Mouse (Mus musculus) limb, embryonic 11.5 days (tissue): Measurements from ENCODE around the gene Slc12a6. TPM values are rescaled to one million over a fixed set of nuclear protein-coding genes. Genes with fewer than 3 reads are reported as not detected.

ENCODE experiments used
- ATAC-seq: fragments of 200-750 bp; cut with Nextera tagmentation; 2 replicates; pipeline ENCODE4 v1.8.0; 2017; ENCODE audit warnings: low read depth; ENCODE audit not compliant: insufficient number of reproducible peaks, low FRiP score, low TSS enrichment
- DNase-seq: peaks from one replicate; pipeline ENCODE4 v3.0.0-alpha.2; 2015; ENCODE audit warnings: low spot score
- H3K27ac ChIP-seq: fragments of 300-500 bp; sonication (generic); replicated peaks from 2 replicates; pipeline ENCODE4 v1.5.1; 2014; ENCODE audit warnings: low read depth, mild to moderate bottlenecking, low read length
- H3K27me3 ChIP-seq: fragments of 300-500 bp; sonication (generic); 2 replicates; pipeline ENCODE4 v1.6.1; 2014; ENCODE audit warnings: mild to moderate bottlenecking, low read length, mixed read lengths; ENCODE audit not compliant: control insufficient read depth, insufficient read depth
- H3K36me3 ChIP-seq: fragments of 300-500 bp; sonication (generic); 2 replicates; pipeline ENCODE4 v1.6.1; 2014; ENCODE audit warnings: mild to moderate bottlenecking, low read length, moderate library complexity, mixed read lengths; ENCODE audit not compliant: control insufficient read depth, insufficient read depth
- H3K4me1 ChIP-seq: fragments of 300-500 bp; sonication (generic); 2 replicates; pipeline ENCODE4 v1.6.1; 2014; ENCODE audit warnings: low read length, mixed read lengths; ENCODE audit not compliant: control insufficient read depth, insufficient read depth
- H3K4me2 ChIP-seq: fragments of 300-500 bp; sonication (generic); 2 replicates; pipeline ENCODE4 v1.6.1; 2014; ENCODE audit warnings: low read depth, mild to moderate bottlenecking, moderate library complexity; ENCODE audit not compliant: severe bottlenecking
- H3K4me3 ChIP-seq: fragments of 300-500 bp; sonication (generic); 2 replicates; pipeline ENCODE4 v1.5.1; 2014; ENCODE audit warnings: low read depth, low read length
- H3K9ac ChIP-seq: fragments of 300-500 bp; sonication (generic); 2 replicates; pipeline ENCODE4 v1.6.1; 2014; ENCODE audit warnings: mild to moderate bottlenecking, low read length
- H3K9me3 ChIP-seq: fragments of 300-500 bp; sonication (generic); 2 replicates; pipeline ENCODE4 v1.6.1; 2016; ENCODE audit warnings: low read length; ENCODE audit not compliant: control insufficient read depth
- WGBS: fragments of 180-500 bp; shearing (Covaris S2); extraction: QIAGEN DNeasy Blood & Tissue Kit; methylation state at CpG from one replicate; pipeline ENCODE4 v1.1.7; 2014; 5-methylcytosine and 5-hydroxymethylcytosine counted together
- polyA plus RNA-seq: library from polyadenylated mRNA; unstranded; fragments of >200 nt; fragmentation: Nextera tagmentation; extraction: Ambion mirVana; gene quantifications from 2 replicates; pipeline ENCODE4 v1.2.1, GENCODE M21; 2014

The Slc12a6 gene
- polyA plus RNA-seq, 1 experiment from 2014 or later, result 9.7 TPM

- ATAC-seq (no peak), DNase-seq (no peak)
- WGBS, result 78% methylated on average over 1 of the region's 1 CpGs
- no peaks in the 10 kb centered on the region for H3K27me3 ChIP-seq
- no peaks in the 10 kb centered on the region for H3K4me1 ChIP-seq
- H3K27ac ChIP-seq, result no peak overlapping the region
- H3K9me3 ChIP-seq, result no peaks in the 10 kb centered on the region
- H3K9ac ChIP-seq, result no peak overlapping the region
- H3K4me2 ChIP-seq, result no peak overlapping the region
- no peak overlapping the region for H3K4me3 ChIP-seq
- H3K36me3 ChIP-seq, result no peaks in the 10 kb centered on the region
Observed at GRCm38 (mm10) chr2:112396649-112397048, 131.0 kb downstream of the Slc12a6 start.

GRCm38 (mm10) chr2:112407030-112407429 lies 141.4 kb downstream of the Slc12a6 start:
- Histone ChIP-seq H3K4me1 (no peaks in the 10 kb centered on the region), H3K27ac (no peak overlapping the region), H3K4me3 (no peak overlapping the region), H3K36me3 (peaks cover 5% of the 10 kb centered on the region; the same call in 1 of the 2 replicates), H3K4me2 (no peak overlapping the region), H3K9me3 (no peaks in the 10 kb centered on the region), H3K9ac (no peak overlapping the region), H3K27me3 (no peaks in the 10 kb centered on the region)
- WGBS, result 92% methylated on average over 3 of the region's 3 CpGs
- DNase-seq (no peak), ATAC-seq (no peak)

Other genes starting within 250 kb of the Slc12a6 start
- gene Olfr1311, start 241.4 kb upstream of the Slc12a6 start, polyA plus RNA-seq, result not detected in 2 replicates
- gene Olfr1312, start 215.6 kb upstream of the Slc12a6 start, polyA plus RNA-seq, result not detected in 2 replicates
- not detected in 2 replicates for gene Olfr1313, start 188.0 kb upstream of the Slc12a6 start, polyA plus RNA-seq
- gene Olfr1314, start 169.0 kb upstream of the Slc12a6 start, polyA plus RNA-seq, result not detected in 2 replicates
- gene Olfr1315-ps1, start 150.4 kb upstream of the Slc12a6 start, polyA plus RNA-seq, result not detected in 2 replicates
- not detected in 2 replicates for gene Olfr1316, start 130.8 kb upstream of the Slc12a6 start, polyA plus RNA-seq
- gene Olfr1317, start 125.5 kb upstream of the Slc12a6 start, polyA plus RNA-seq, result not detected in 2 replicates
- not detected in 2 replicates for gene Olfr1318, start 111.6 kb upstream of the Slc12a6 start, polyA plus RNA-seq
- gene Lpcat4, start 26.4 kb upstream of the Slc12a6 start, polyA plus RNA-seq, result 14.2 TPM in 2 replicates
- not detected in 2 replicates for gene Nutm1, start 6.5 kb upstream of the Slc12a6 start, polyA plus RNA-seq
- 180 and 182 TPM in 2 replicates for gene Nop10, start 3.9 kb upstream of the Slc12a6 start, polyA plus RNA-seq
- 0.08 TPM in 1 of 2 replicates, not detected in the other for gene Gm21985, start 489 bp downstream of the Slc12a6 start, polyA plus RNA-seq
- 103 and 106 TPM in 2 replicates for gene Emc4, start 102.2 kb downstream of the Slc12a6 start, polyA plus RNA-seq
- gene Katnbl1, start 113.4 kb downstream of the Slc12a6 start, polyA plus RNA-seq, result 50.3 and 50.7 TPM in 2 replicates
- gene Emc7, start 189.2 kb downstream of the Slc12a6 start, polyA plus RNA-seq, result 9.4 and 10.2 TPM in 2 replicates
- gene Chrm5, start 214.9 kb downstream of the Slc12a6 start, polyA plus RNA-seq, result 0.12 TPM in 1 of 2 replicates, not detected in the other
- 8.7 and 8.8 TPM in 2 replicates for gene Aven, start 227.1 kb downstream of the Slc12a6 start, polyA plus RNA-seq